Mouse (Mus musculus): ENCODE measurements around the gene 2210408I21Rik.

Gene 2210408I21Rik

DNA sequence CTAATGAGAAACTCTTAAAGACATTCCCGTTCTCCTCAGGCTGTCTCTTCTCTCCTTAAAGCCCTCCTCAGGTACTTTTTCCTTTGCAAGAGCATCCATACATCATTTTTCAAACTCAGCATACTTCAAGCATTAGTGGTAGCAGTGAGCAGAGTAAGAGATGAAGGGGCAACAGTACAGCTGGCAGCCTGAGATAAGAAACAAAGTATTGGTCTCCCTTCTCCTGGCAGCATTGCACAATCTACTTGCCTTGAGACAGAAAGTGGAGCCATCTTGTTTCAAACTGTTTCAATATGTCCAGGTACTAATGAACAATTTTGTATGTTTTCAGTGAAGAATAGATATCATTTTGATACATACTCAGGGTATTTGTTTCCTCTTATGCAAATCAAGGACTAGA lies 129.1 kb downstream of the 2210408I21Rik start:
- in situ Hi-C loops (cut with MboI; ENCODE audit: unreplicated experiment in 2 of 2) = no loop called here

DNA sequence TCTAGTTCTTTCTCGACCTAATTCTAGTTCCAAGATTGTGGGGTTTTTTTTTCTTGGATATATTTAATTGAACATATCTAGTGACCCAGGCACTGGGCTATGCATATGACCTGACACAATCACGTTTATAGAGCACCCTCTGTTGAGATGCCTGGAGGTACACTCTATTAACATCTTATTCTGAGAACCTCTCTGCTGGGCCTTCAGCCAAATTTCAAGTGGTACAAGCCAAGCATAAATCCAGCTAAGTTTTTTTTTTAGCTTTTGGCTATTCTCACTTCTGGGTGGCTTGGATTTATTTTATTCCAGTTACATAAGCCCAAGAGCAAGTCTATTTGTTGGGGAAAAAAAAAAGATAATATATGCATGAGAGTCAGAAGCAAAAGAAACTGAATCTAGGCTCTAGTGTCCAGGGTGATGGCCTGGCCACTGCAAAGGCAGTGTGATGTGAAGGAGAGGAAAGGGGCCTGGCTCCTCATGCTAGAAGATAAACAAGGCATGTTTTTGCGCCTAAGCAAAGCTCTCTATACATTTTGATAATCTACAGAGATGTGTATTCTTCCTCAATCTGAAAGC lies 139.9 kb downstream of the 2210408I21Rik start:
- in situ Hi-C loops (cut with MboI; ENCODE audit: unreplicated experiment in 2 of 2) = no loop called here

DNA sequence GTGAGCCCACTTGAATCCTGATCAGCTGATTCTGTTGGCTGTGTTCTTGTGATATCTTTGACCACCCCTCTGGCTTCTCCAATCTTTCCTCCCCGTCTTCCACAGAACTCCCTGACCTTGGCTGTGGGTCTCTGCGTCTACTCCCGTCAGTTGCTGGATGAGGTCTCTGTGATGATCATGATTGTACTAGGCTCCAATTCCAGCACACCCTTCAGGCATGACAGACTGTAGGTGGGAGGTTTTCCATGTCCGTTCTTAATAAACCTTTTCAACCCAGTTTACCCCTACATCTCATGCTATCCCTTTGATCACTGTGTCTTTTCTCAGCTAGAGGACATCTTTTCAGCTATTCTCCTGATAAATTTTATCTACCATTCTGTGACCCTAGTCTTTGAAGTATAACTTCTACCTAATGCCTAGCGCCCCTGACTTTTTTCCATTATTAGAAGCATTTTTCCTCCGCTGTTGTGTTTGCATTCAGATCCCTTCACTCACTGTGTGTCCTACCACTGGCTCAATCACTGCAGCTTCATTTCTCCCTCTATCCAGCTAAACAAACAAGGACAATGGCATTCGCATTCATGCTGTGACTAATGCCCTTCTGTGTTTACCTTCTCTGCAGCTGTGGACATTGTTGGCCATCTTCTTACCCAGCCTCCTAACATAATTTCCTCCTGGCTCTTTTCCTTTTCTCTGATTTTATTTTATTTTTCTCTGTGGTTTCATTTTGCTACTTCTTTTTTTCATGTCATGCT lies 143.5 kb downstream of the 2210408I21Rik start:
- in situ Hi-C loops (cut with MboI; ENCODE audit: unreplicated experiment in 2 of 2) = no loop called here

DNA sequence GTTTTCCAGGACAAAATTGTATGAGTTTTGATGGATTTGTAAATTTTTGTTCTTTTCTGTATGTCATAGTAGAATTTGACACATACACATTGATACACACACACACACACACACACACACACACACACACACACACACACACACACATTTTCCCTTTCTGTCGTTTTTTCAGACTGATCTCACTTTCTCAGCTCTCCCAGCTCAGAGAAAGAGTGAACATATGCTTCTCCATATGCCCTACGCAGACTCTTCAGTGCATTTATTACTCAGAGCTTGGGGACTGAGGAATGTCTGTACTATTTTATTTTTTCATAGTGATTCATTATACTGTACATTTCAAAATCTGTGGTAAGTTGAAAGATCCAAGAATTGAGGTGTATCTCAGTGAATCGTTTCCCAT lies 160.2 kb downstream of the 2210408I21Rik start:
- in situ Hi-C loops (cut with MboI; ENCODE audit: unreplicated experiment in 2 of 2) = no loop called here

DNA sequence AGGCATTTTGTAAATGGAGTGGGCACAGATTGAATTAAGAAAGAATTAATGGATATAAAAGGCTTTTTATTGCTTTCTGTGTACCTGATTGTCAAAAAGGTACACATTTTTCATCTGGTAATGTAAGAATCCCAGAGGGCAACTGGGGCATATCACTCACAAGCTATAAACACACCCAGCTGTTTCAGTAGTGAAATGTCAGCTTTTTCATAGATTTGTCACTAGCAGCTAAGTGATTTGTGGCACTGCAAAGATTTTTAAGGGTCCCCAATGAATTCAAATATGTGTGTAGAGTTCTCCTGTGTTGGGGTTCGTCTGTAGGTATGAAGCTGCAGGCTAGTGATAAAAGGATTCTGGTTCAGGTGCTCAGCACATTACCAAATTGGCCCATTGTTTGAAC lies 188.8 kb downstream of the 2210408I21Rik start:
- in situ Hi-C loops (cut with MboI; ENCODE audit: unreplicated experiment in 2 of 2) = no loop called here

DNA sequence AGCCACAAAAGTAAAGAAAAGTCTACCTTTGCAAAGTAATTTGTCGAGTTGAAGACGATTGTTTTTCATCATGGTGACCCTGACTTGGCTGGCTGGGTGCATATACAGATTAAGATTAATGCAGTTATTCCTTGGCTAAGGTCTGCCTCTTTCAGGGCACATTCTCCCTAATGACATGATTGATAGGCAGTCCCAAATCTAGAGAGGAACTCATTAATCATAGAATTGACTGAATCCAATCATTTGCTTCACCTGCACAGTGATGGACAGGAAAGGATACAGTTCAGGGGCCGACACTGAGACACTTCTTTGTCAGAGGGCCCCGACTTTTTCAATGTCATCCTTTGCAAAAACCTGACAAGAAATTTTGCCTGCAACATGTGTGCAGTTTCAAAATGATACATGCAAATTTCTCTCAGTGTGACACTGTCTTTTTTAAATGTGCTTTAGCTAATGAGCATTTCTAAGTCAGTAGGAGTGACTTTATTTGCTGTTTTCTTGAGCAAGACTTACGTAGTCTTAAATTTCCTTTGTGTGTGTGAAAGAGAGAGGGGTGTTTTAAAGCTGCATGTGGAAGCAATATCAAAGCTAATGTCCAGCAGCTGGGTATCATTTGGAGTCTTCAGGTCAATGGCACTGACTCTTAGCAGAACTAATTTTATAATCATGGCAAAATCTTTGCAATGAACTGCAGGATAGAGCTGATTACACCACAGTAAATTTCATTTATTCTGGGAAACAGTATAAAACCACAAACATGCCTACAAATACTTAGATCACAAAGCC lies 191.0 kb downstream of the 2210408I21Rik start:
- in situ Hi-C loops (cut with MboI; ENCODE audit: unreplicated experiment in 2 of 2) = no loop called here

DNA sequence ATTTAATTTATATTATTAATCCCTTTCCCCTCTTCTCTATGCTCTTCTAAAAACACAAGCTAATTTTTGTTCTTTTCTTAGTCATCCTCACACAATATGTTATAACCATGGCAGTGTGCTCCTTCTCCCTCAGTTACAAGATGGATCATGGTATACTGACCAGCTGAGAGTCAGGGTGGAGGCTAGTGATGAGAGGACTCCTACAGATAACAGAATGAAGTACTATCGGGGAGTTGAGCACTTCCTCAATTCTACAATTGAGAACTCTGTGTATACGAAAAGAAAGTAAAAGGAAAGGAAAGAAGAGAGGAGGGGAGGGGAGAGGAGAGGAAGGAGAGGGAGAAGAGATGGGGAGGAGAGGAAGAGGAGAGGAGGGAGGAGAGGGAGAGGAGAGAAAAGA lies 206.8 kb downstream of the 2210408I21Rik start:
- in situ Hi-C loops (cut with MboI; ENCODE audit: unreplicated experiment in 2 of 2) = no loop called here

DNA sequence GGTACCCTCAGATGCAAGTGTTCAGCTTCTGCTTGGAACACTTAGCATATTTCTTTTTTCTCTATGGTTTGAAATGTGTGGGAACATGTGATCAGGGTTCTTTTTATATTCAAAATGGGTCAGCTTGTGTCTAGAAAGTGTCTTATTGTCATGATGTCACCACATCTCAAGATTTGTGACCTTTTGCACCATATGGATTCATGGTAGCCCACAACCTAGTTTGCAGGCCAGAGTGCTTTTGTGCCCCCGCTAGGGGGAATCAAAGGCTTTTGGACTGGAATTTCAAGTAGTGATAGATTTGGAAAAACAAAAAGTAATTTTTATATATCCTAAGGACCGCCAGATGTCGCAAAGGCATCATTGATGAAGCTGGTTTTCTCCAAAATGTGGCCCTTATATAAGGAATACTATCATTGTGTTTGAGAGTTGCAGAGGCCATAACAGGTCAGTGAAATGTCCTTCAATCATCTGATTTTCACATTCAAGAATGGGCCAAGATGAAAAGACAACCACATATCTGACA lies 250.2 kb downstream of the 2210408I21Rik start:
- in situ Hi-C loops (cut with MboI; ENCODE audit: unreplicated experiment in 2 of 2) = no loop called here

DNA sequence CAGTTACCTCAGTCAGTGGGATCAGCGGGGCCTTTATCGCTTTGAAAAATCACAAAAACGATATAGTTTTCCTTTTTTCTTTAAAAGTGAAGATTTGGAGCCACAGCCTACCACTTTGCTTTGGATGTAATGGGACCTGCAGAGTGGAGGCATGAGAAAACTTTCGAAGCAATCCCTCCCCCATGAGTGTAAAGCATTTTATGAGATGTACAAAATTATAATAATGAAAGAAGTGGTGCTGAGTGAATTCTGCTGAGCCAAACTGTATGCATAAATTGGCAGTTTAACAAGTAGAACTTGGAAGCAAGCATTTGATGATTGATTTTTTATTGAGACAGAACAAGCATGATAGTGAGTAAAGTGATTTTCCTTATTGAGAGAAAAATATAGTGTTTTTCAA lies 250.7 kb downstream of the 2210408I21Rik start:
- in situ Hi-C loops (cut with MboI; ENCODE audit: unreplicated experiment in 2 of 2) = no loop called here

DNA sequence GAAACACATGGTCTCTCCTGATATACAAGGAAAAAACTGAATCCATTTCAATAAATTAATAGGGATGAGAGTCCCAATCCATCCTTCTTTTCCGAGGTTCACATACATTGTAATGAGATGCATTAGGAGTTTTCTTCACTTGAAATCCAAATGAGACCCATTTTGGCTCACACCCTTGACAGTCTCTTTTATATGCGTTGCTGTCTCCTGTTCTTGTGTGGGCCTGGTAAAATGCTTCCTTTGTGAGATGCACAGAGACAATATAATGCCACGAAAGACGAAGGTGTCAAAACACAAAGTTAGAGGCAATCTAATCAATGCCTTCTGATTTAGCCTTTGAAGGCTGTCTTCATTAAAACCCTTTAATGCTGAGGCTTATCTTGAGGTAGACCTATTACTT lies 252.8 kb downstream of the 2210408I21Rik start:
- in situ Hi-C loops (cut with MboI; ENCODE audit: unreplicated experiment in 2 of 2) = no loop called here

DNA sequence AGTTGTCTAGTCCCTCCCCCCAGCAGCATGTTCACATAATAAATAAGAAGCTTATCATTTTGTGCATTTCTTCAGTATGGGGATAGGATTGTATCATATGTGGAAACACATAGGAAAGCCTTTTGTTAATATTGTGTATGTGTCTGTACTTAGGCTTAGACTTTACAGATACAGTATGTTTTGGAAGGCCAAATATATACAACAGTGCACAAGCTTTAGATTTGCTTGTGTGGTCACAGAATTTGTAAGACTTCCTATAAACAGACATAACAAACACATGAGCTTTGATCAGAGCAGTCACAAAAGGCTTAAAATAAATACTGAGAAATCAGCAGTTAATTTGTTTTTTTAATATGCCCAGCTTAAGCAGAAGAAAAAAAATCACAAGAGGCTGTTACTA lies 253.9 kb downstream of the 2210408I21Rik start:
- in situ Hi-C loops (cut with MboI; ENCODE audit: unreplicated experiment in 2 of 2) = no loop called here

DNA sequence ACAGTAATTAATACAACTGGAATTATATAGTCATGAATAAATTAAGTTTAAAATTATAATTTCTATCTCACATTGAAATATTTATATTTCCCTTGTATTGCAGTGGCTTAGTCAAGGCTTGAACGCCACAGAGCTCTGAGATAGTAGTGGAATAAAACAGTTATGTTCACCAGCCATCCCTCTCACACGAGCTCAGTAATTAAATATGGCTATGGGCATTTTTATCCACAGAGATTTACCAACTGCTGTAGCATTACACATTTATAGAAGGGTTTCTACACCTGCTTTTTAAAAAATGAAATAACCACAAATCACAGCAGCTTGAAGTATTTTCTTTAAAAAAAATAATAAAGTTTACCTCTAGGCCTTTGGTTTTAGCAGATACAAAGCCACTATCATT lies 261.0 kb downstream of the 2210408I21Rik start:
- in situ Hi-C loops (cut with MboI; ENCODE audit: unreplicated experiment in 2 of 2) = no loop called here

DNA sequence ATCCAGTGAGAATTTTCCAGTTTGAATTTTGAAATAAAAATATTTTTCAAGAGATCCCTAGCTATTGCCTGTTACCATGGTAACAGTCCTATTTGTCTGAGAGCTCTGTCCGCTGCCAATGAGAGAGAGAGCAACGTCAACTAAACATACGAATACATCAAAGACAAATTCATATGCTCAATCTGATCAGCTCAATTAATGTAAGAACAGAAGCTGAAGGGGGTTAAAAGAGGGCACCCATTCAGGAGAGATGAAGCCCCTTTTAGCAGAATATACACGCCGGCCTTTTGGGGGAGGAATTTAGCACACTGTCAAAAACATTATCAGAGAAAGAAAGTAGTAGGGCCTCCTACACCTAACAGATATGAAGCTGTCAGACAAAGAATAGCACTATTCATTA lies 261.6 kb downstream of the 2210408I21Rik start:
- in situ Hi-C loops (cut with MboI; ENCODE audit: unreplicated experiment in 2 of 2) = no loop called here

DNA sequence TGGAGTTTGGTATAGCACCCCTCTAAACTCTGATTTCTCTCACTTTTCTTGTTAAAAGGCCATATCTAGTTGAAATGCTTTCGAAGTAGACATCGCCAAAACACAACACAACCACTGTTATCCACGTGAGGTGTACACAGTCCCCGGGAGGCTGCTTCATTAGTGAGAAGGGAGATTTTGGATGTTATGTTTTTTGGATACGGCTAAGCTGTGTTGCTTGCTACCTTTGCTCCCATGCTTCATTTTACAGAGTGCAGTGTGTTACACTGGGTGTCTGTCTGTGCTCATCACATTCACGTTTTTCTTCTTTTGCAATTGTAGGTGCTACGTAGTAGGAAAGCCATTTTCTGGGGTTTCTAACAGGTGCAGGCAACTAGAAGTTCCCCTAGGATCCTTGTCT lies 262.3 kb downstream of the 2210408I21Rik start:
- in situ Hi-C loops (cut with MboI; ENCODE audit: unreplicated experiment in 2 of 2) = no loop called here

DNA sequence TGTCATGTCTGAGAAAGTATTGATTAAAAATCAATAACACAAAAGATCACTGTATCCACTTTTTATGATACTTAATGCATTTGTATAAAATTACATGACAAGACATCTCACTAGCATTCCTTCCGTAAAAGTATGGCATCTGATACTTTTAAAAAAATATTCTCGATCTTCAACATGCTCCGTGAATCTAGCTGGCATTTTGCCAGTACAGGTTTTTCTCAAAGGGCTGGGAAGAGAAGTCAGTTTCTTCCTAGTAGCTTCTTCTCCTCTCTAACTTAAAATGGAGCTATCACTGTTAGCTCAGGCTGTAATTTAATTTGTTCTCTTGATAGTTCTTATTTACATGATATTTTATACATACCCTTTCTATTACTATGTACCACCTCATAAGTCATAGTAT lies 263.1 kb downstream of the 2210408I21Rik start:
- in situ Hi-C loops (cut with MboI; ENCODE audit: unreplicated experiment in 2 of 2) = no loop called here

DNA sequence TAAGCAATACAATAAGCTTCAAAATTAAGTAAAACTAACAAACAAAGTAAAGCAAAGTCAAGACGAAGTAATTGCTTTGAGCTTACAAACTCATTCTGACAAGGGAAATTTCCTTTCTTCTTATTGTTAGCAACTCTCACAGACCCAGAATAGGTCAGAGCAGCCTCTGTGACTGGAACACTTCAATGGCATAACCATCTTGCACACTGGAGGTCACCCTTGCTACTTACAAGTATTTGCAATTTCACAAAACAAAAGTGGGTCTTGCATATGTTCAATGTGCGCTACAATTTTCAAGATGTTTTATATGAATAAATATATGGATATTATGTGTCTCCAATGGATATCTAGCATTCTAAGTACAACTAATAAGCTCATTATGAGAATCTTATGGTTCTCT lies 265.4 kb downstream of the 2210408I21Rik start:
- in situ Hi-C loops (cut with MboI; ENCODE audit: unreplicated experiment in 2 of 2) = no loop called here

DNA sequence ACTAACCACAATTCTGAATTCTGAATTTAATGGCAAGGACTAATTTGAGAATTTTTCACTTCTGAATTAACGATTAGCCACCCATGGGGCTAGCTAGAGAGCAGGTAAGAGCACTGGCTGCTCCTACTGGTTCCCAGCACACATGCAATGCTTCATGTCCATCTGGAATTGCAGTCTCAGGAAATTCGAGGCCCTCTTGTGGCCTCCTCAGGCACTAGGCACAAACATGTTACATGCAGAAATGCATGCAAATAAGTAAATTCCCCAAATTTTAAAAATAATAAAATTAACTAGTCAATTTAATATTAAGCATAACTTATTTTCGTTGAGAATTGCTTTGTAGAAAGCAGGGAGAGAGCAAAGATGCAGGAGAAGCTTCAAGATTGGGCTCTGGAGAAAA lies 273.2 kb downstream of the 2210408I21Rik start:
- in situ Hi-C loops (cut with MboI; ENCODE audit: unreplicated experiment in 2 of 2) = no loop called here

DNA sequence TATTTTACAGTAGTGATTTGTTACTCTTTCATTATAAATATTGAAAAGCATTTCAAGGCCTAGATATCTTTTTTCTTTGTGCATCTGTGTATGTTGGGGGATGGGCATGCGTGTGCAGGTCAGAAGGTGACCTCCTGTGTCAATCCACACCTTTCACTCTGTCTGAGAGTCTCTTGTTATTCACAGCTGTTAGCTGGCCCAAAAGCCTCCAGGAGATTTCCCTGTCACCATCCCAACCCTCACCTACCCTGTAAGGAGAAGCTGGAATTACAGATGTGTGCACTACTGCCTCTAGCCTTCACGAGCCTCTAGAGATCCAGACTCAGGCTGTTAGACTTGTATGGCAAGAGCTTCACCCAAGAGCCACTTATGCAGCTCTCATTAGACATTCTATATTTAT lies 274.5 kb downstream of the 2210408I21Rik start:
- in situ Hi-C loops (cut with MboI; ENCODE audit: unreplicated experiment in 2 of 2) = no loop called here

DNA sequence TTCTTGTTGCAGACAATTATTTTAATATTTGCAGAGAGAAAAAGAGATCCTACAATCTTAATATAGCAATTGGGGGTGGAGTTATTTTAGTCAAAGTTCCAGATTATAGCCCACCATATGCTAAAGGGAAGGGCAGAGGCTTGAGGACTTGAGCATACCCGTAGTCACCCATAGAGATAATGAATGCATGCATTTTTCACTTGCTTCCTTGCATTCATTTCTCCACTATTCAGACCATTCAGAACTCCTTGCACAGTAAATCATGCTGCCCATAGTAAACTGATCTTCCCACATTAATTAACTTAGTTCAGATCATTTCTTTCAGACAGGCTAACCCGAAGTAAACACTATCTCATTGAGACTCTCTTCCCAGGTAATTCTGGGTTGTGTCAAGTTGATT lies 277.5 kb downstream of the 2210408I21Rik start:
- in situ Hi-C loops (cut with MboI; ENCODE audit: unreplicated experiment in 2 of 2) = no loop called here

DNA sequence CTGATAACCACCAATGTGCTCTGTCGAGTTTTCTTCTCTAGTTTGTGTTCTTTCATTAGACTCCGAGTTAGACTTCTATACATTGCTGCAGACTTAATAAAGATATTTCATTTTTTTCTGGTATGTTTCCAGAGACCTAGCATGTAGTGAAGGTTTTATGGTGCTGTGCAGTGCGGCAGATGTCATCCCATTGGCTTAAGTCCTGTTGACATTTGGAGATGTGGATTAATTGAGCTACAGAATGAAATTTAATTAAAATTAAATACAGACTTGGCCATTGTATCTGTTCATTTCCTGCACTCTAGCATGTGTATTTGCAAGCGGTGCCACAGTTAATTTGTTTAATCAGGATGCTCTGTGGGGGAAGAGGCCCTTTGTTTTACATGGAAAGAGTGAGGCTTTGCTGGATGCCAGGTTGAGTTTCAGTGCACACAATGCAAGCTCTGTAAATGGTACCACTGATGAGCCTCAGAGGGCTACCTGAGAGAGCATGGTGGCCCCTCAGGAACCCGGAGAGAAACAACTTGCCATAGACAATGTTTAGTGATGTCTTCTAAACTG lies 314.7 kb downstream of the 2210408I21Rik start:
- in situ Hi-C loops (cut with MboI; ENCODE audit: unreplicated experiment in 2 of 2) = no loop called here

DNA sequence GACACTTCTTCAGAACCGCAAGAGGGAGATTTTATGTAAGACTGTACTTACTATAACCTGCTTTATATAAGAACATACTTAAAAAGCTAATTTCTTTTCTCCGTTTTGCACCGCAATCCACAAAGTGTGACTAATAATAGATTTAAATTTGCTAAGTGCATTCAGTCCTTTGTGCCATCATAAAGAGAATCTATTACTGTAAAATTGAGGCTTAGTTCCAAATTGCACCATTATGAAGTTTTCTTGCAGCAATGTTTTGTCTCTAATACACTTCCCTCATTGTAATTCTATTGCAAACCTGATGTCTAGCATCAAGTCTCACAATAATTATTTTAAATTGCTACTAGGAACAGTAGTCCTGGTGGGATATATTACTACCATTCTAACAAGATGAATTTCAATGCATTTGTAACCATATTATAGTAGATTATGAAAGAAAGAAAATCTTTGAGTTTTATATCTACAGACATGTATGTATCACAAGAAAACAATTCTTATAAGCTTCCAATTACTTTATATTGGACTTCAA lies 334.8 kb downstream of the 2210408I21Rik start:
- in situ Hi-C loops (cut with MboI; ENCODE audit: unreplicated experiment in 2 of 2) = no loop called here

Data from v-Abl transformed pro-B cells (cell line).